Mouse (Mus musculus) limb, embryonic 11.5 days (tissue): ENCODE data around the gene Ap5z1. TPM values are rescaled to one million over a fixed set of nuclear protein-coding genes. Genes with fewer than 3 reads are reported as not detected.

Experiments used
- ATAC-seq: fragments of 200-750 bp; cut with Nextera tagmentation; 2 replicates; pipeline ENCODE4 v1.8.0; 2017; ENCODE audit warnings: low read depth; ENCODE audit not compliant: insufficient number of reproducible peaks, low FRiP score, low TSS enrichment
- DNase-seq: peaks from one replicate; pipeline ENCODE4 v3.0.0-alpha.2; 2015; ENCODE audit warnings: low spot score
- H3K27ac ChIP-seq: fragments of 300-500 bp; sonication (generic); replicated peaks from 2 replicates; pipeline ENCODE4 v1.5.1; 2014; ENCODE audit warnings: low read depth, mild to moderate bottlenecking, low read length
- H3K27me3 ChIP-seq: fragments of 300-500 bp; sonication (generic); 2 replicates; pipeline ENCODE4 v1.6.1; 2014; ENCODE audit warnings: mild to moderate bottlenecking, low read length, mixed read lengths; ENCODE audit not compliant: control insufficient read depth, insufficient read depth
- H3K36me3 ChIP-seq: fragments of 300-500 bp; sonication (generic); 2 replicates; pipeline ENCODE4 v1.6.1; 2014; ENCODE audit warnings: mild to moderate bottlenecking, low read length, moderate library complexity, mixed read lengths; ENCODE audit not compliant: control insufficient read depth, insufficient read depth
- H3K4me1 ChIP-seq: fragments of 300-500 bp; sonication (generic); 2 replicates; pipeline ENCODE4 v1.6.1; 2014; ENCODE audit warnings: low read length, mixed read lengths; ENCODE audit not compliant: control insufficient read depth, insufficient read depth
- H3K4me2 ChIP-seq: fragments of 300-500 bp; sonication (generic); 2 replicates; pipeline ENCODE4 v1.6.1; 2014; ENCODE audit warnings: low read depth, mild to moderate bottlenecking, moderate library complexity; ENCODE audit not compliant: severe bottlenecking
- H3K4me3 ChIP-seq: fragments of 300-500 bp; sonication (generic); 2 replicates; pipeline ENCODE4 v1.5.1; 2014; ENCODE audit warnings: low read depth, low read length
- H3K9ac ChIP-seq: fragments of 300-500 bp; sonication (generic); 2 replicates; pipeline ENCODE4 v1.6.1; 2014; ENCODE audit warnings: mild to moderate bottlenecking, low read length
- H3K9me3 ChIP-seq: fragments of 300-500 bp; sonication (generic); 2 replicates; pipeline ENCODE4 v1.6.1; 2016; ENCODE audit warnings: low read length; ENCODE audit not compliant: control insufficient read depth
- WGBS: fragments of 180-500 bp; shearing (Covaris S2); extraction: QIAGEN DNeasy Blood & Tissue Kit; methylation state at CpG from one replicate; pipeline ENCODE4 v1.1.7; 2014; 5-methylcytosine and 5-hydroxymethylcytosine counted together
- polyA plus RNA-seq: library from polyadenylated mRNA; unstranded; fragments of >200 nt; fragmentation: Nextera tagmentation; extraction: Ambion mirVana; gene quantifications from 2 replicates; pipeline ENCODE4 v1.2.1, GENCODE M21; 2014

The Ap5z1 gene
- polyA plus RNA-seq, 1 experiment from 2014 or later: 8.0 TPM

DNA sequence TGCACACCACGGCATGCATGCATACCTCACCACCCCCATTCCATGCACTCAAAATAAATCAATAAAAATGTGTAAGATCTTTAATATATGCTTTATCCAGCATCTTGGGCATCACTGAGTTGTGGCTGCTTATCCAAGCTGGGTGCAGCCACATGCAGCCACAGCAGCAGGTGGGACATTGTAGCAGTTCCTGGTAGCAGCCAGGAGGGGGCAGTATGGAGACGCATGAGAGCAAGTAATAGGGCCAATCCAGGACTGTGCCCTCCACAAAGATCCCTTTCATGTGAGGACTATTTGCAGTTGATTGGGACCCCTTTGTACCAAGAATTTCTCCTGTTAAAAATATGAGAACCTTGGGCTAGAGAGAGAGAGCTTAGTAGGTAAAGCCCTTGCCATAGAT is 18.8 kb downstream of the Ap5z1 start:
- no peak overlapping the region for H3K4me2 ChIP-seq
- no peak overlapping the region for H3K4me3 ChIP-seq
- H3K27ac ChIP-seq: no peak overlapping the region
- H3K4me1 ChIP-seq: 0 out of 2 replicates have a peak, but pooled peaks cover 2% of the 10 kb centered on the region
- no peaks in the 10 kb centered on the region for H3K36me3 ChIP-seq
- no peaks in the 10 kb centered on the region for H3K9me3 ChIP-seq
- ATAC-seq (no peak), DNase-seq (no peak)
- no peak overlapping the region for H3K9ac ChIP-seq
- WGBS: 69% methylated on average over 2 of the region's 2 CpGs
- no peaks in the 10 kb centered on the region for H3K27me3 ChIP-seq

GRCm38 (mm10) chr5:142483581-142483980 is 19.8 kb downstream of the Ap5z1 start:
- H3K9me3 ChIP-seq: no peaks in the 10 kb centered on the region
- ATAC-seq (no peak), DNase-seq (no peak)
- no peak overlapping the region for H3K9ac ChIP-seq
- no peak overlapping the region for H3K4me2 ChIP-seq
- WGBS: 87% methylated on average over 5 of the region's 5 CpGs
- H3K27me3 ChIP-seq: no peaks in the 10 kb centered on the region
- no peak overlapping the region for H3K4me3 ChIP-seq
- 0 out of 2 replicates have a peak, but pooled peaks cover 2% of the 10 kb centered on the region for H3K4me1 ChIP-seq
- H3K36me3 ChIP-seq: no peaks in the 10 kb centered on the region
- no peak overlapping the region for H3K27ac ChIP-seq

GRCm38 (mm10) chr5:142486654-142487053 is 22.9 kb downstream of the Ap5z1 start:
- ATAC-seq (no peak), DNase-seq (no peak)
- WGBS: 68% methylated on average over 9 of the region's 9 CpGs
- no peak overlapping the region; the same call in 1 of the 2 replicates for H3K9ac ChIP-seq
- H3K27ac ChIP-seq: no peak overlapping the region
- H3K27me3 ChIP-seq: no peaks in the 10 kb centered on the region
- no peak overlapping the region for H3K4me3 ChIP-seq
- H3K4me1 ChIP-seq: 0 out of 2 replicates have a peak, but pooled peaks cover 2% of the 10 kb centered on the region
- H3K4me2 ChIP-seq: no peak overlapping the region
- H3K36me3 ChIP-seq: no peaks in the 10 kb centered on the region
- no peaks in the 10 kb centered on the region for H3K9me3 ChIP-seq

DNA sequence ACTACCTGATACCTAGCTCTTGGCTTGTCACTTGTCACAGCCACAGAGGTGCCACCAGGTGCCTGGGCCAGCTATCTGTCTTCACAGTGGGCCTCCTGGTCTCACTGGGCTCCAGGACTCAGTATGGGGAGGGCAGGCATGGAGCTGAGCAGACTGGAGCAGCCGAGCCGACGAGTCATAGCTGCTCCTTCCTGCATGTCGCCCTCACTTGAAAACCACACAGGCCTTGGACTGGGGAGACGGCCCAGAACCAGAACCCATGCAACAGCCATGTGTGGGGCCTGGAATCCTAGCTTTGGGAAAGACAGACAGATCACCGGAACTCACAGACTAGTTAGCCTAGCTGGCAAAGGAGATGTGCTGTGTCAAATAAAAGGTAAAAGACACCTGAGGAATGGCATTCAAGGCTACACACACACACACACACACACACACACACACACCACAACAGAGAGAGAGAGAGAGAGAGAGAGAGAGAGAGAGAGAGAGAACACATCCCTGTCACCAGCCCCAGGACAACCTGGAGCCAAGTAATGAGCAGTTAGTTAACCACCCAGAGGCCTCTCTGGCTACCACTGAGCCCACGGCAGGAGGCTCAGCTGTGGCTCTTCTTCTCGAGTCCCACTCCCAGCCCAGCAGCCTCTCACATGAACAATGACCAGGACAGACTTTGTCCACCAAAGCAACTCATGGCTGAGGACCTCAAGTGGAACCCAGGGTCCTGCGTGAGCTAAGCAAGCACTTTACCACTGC is 26.4 kb downstream of the Ap5z1 start:
- H3K27ac ChIP-seq: no peak overlapping the region
- no peaks in the 10 kb centered on the region for H3K27me3 ChIP-seq
- no peak overlapping the region for H3K4me3 ChIP-seq
- no peaks in the 10 kb centered on the region for H3K9me3 ChIP-seq
- WGBS: 78% methylated on average over 9 of the region's 9 CpGs
- ATAC-seq (no peak), DNase-seq (no peak)
- H3K4me1 ChIP-seq: 0 out of 2 replicates have a peak, but pooled peaks cover 2% of the 10 kb centered on the region
- H3K9ac ChIP-seq: no peak overlapping the region
- no peaks in the 10 kb centered on the region for H3K36me3 ChIP-seq
- H3K4me2 ChIP-seq: no peak overlapping the region

- no peak overlapping the region for H3K4me2 ChIP-seq
- H3K9me3 ChIP-seq: no peaks in the 10 kb centered on the region
- ATAC-seq (no peak), DNase-seq (no peak)
- 80% methylated on average over 3 of the region's 3 CpGs for WGBS
- no peaks in the 10 kb centered on the region for H3K27me3 ChIP-seq
- H3K36me3 ChIP-seq: no peaks in the 10 kb centered on the region
- H3K9ac ChIP-seq: no peak overlapping the region
- no peaks in the 10 kb centered on the region for H3K4me1 ChIP-seq
- H3K4me3 ChIP-seq: no peak overlapping the region
- H3K27ac ChIP-seq: no peak overlapping the region
Observed at GRCm38 (mm10) chr5:142493307-142493706, 29.6 kb downstream of the Ap5z1 start.

- Histone ChIP-seq H3K9me3 (no peaks in the 10 kb centered on the region), H3K27me3 (no peaks in the 10 kb centered on the region), H3K27ac (no peak overlapping the region)
Observed at GRCm38 (mm10) chr5:142495321-142496096, 31.8 kb downstream of the Ap5z1 start.

DNA sequence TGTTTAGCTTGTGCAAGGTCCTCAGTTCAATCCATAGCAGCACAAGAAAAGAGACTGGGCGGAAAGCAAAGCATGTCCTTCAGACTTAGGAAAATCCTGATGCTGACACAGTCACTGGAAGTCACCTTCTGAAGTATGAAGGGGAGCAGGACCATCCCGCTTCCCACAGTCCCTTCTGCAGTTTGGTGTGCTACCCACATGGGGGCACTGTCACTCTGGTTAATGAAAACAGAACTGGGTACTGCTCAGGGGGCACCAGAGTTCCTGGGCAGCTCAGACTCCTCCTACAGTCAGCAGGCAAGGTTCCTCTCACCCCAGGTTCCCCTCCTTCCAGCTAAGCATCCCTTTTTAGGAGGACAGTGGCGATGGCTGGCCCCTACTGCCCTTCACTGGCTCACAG is 35.2 kb downstream of the Ap5z1 start:
- WGBS: 37% methylated on average over 3 of the region's 3 CpGs
- H3K27ac ChIP-seq: no peak overlapping the region
- no peak overlapping the region for H3K4me2 ChIP-seq
- DNase-seq (peak; percentile 66), ATAC-seq (no peak)
- no peak overlapping the region for H3K4me3 ChIP-seq
- no peaks in the 10 kb centered on the region for H3K27me3 ChIP-seq
- H3K36me3 ChIP-seq: no peaks in the 10 kb centered on the region
- H3K4me1 ChIP-seq: 0 out of 2 replicates have a peak, but pooled peaks cover 4% of the 10 kb centered on the region
- no peaks in the 10 kb centered on the region for H3K9me3 ChIP-seq
- H3K9ac ChIP-seq: no peak overlapping the region

More at GRCm38 (mm10) chr5:142495321-142496096, 31.8 kb downstream of the Ap5z1 start:
- 57% methylated on average over 14 of the region's 14 CpGs for WGBS
- no peak overlapping the region for H3K4me3 ChIP-seq
- no peak overlapping the region for H3K9ac ChIP-seq
- ATAC-seq (no peak), DNase-seq (no peak)
- H3K4me1 ChIP-seq: 0 out of 2 replicates have a peak, but pooled peaks cover 4% of the 10 kb centered on the region
- H3K4me2 ChIP-seq: no peak overlapping the region
- no peaks in the 10 kb centered on the region for H3K36me3 ChIP-seq

GRCm38 (mm10) chr5:142500918-142501317 is 37.2 kb downstream of the Ap5z1 start:
- Histone ChIP-seq H3K9ac (no peak overlapping the region), H3K4me3 (no peak overlapping the region), H3K4me1 (0 out of 2 replicates have a peak, but pooled peaks cover 4% of the 10 kb centered on the region), H3K27me3 (no peaks in the 10 kb centered on the region), H3K9me3 (no peaks in the 10 kb centered on the region), H3K36me3 (no peaks in the 10 kb centered on the region), H3K27ac (no peak overlapping the region), H3K4me2 (no peak overlapping the region)
- DNase-seq: no peak
- ATAC-seq: no peak
- 73% methylated on average over 10 of the region's 10 CpGs for whole genome bisulfite sequencing
